Mouse (Mus musculus): ENCODE results near the gene Fam187a.
A peak's percentile ranks its signal among the peaks of the same experiment; 100 is the strongest.

Gene Fam187a

DNA sequence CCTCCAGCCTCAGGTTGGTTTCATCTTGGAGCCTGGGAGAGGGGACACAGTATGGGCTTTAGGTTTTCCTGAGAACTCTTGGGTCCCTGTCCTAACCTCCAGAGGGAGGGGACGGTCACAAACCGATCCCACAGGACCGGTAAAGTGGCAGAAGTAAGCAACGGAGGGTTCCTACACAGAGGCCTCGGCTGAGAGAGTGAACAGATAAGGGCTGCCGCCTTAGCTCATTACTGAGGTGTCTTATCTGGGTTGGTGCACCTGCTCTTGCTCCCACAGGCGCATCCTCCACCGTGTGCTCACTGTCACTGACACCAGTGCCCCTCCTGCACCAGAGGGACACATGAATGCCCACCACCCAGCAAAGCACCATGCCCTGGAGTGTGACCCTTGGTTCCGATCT lies 10.8 kb downstream of the Fam187a start:
- no peak for DNase-seq

DNA sequence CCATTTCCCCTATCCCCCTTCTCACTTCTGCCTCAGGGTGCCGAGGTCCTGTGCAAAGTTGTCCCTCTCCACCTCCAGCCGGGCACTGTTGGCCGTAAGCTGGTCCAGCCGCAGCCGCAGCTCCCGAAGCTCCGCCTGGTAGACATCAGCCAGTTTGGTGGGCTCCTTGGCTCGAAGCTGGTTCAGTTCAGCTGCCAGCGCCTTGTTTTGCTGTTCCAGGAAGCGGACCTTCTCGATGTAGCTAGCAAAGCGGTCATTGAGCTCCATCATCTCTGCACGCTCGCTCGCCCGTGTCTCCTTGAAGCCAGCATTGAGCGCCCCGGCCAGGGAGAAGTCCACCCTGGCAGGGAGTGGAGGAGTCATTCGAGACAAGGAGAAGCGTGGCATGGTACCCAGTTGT lies 11.7 kb downstream of the Fam187a start:
- DNase-seq: no peak

DNA sequence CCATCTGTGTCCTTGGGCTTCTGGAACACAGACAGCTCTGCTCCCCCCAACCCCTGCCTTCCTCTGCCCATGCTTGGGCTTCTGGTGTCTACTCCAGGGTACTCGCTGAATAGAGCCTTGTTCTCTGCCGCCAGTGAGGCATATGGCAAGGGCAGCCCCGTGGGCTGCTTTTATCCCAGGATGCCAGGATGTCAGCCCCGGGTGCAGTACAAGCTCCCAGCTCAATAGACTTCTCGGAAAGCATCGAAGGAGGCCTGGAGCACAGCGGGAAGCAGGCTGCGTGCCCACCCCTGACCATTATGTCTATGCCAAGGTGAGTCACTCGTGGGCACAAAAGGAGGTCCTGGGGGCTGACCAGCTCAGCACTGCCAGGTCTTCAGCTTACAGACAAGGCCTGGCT lies 13.4 kb downstream of the Fam187a start:
- DNase-seq: peak; percentile 31

DNA sequence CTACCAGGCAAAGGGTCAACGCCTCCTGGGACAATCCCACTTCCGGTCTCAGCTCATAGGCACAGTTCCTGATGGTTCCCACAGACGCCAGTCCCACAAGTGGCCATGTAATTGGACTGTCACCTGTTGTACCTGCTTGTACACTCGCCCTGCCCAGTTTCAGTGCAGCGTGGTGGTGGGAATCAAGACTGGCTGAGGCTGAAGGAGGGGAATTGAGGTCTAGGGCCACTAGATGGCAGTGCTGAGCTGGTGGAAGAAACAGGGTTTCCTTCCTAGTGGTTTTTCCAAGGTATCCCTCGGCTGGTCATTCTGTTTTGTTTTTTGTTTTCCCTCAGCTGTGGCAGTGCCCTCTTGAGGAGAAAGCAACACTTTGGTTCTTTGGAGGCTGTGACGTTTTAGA lies 15.8 kb downstream of the Fam187a start, which contains the start of gene Gfap:
Gene Gfap (minus strand): TSS at position 150 of the 400 bp plus-strand sequence.
- DNase-seq: peak; percentile 65

DNA sequence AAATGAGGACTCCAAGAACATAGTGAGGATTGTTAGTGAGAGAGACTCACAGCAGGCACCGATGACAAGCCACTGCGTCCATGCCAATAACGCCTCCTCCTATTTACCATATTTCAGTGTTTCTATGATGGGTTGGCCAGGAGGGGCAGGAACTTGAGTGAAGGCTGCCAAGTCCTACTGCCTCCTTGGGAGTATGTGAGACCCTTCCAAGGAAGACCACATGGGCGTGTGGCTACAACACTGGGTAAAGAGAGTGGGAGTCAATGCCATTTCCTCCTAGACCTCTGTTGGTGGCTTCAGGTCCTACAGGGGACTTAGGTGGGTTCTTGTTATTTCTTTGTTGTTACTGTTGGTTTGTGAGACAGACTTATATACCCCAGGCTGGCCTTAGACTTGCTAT lies 16.2 kb downstream of the Fam187a start:
- DNase-seq: no peak

DNA sequence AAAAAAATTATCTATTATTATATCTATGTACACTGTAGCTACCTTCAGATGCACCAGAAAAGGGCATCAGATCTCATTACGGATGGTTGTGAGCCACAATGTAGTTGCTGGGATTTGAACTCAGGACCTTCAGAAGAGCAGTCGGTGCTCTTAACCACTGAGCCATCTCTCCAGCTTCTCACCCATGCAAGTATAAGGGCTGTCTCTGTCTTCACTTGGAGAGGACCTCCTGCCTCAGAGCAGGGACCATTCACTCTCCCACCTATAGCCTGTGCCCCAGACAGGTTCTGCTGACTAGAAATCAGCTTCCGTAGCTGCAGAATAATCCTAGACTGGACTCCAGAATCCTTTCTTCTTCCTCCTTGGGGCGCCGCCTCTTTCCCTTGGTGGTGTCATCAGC lies 17.1 kb downstream of the Fam187a start:
- DNase-seq: no peak

DNA sequence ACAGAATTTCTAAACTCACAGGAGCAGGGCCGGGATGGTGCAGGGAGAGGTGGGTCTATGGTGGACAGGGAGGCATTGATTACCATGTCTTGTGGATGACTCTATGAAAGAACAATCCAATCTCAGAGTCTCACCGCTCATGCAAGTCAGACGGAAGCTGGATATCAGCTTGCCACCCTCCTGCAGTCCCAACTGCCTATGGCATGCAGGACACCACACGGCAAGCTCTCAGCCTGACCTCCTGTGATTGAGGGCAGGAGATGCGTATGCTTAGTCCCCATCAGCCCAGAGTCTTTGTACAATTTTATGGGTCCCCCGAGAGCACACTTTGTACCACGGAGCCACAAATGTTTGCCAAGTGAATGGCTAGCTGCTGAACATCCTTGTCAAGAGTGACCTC lies 18.7 kb downstream of the Fam187a start:
- no peak for DNase-seq

DNA sequence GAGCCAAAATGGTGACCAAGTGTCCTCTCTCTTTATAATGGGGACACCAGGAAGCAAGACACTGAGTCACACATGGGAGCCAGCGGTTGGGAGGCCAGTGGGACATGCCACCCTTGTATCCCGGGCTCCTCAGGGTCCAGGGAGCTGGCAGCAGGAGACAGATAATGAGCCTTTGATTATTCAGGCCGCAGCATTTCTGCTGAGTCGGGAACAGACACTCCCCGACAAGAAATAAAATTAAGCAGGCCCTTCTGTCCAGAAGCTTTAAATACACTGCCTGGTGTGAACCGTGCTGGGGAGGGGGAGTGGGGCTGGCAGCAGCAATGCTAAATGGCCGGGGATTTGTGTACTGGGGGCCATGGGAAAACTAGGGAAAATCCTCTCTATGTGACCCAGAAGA lies 26.4 kb downstream of the Fam187a start:
- DNase-seq: no peak

DNA sequence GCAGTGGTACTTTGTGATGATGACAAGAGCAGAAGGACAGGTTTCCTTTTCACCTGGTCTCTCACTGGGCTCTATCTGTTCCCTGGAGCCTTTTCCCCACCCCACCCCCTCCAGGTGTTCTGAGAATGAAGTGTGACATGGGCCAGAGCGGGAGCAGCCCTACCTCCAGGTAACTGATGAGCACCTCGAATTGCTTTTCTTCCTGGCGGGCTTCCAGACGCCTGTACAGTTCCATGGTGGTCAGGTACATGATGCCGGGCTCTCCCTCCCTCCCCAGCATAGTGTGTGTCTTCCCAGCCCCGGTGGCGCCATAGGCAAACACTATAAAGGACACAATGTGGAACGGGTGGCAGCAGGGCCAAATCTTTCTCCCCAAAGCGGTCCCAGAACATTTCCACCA lies 30.4 kb downstream of the Fam187a start:
- no peak for DNase-seq

DNA sequence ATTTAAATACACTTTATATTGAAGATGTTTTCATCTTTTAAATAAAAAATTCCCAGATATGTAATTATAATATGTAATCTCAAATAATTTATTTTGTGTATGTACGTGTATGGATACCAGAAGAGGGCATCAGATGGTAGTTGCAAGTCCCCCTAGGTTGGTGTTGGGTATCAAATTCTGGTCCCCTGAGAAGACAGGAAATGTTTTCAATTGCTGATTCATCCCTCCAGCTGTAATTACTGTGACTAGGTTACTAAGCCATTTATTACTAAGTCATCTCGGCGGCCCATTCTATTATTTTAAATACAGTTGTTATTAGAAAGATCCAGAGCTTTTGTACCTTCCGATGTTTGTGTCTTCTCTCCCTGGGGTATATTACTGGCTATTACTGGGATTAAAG lies 33.1 kb downstream of the Fam187a start:
- no peak for DNase-seq

DNA sequence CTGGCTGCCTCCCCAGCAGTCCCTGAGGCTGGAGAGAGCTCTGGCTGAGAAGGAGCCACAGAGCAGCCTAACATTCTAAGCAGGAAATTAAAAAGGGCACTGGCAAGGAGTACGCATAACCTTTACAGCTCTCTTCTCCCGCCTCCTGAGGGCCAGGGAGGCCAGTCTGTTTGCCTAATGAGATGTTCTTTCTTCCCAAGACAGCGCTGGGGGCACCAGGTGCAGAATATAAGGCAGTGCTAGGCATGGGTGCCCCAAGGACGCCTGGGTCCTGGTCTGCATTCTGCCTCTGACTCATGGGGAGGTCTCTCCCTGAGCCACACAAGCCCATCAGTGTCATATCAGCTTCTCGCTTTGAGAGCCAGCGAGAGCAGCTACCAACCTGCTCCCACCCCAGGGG lies 36.5 kb downstream of the Fam187a start:
- DNase-seq: no peak

DNA sequence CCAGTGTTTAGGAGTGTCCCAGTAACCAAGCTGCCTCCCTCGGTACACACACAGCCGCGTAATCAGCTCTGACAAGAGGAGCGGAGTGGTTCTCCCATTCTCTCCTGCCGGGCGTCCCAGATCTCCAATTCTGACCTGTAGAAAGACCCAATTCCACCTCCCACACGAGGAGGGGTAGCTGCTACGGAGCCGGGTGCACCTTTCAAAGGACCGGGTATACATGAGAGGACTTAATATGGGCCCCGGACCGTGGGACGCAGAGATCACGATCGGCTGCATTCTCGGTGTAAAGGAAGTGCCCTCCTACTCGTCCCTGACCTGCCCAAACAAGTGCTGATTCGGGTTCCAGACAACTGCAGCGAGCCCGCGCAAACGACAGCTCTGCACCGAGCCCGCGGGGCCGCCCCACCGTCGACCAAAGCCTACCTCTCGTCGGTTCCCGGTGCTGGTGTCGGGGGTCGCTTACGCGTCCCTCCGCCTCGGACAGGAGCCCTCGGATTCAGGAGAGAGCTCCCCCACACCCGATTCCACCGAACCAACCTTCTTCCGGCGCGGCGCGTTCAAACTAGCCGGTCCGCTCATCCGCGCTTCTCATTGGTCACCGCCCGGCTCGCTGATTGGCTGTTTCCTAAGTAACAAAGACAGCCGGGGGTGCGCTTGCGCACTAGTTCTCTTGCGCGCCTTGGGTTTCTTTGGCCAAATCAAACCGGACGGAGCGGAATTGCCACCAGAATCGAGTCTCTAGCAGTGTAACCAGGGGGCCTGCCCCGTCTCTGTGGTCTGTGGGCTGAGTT lies 39.8 kb downstream of the Fam187a start, which contains the start of gene Kif18b:
Gene Kif18b (minus strand): TSS at position 568 of the 794 bp plus-strand sequence.
- peak; percentile 95 for DNase-seq

DNA sequence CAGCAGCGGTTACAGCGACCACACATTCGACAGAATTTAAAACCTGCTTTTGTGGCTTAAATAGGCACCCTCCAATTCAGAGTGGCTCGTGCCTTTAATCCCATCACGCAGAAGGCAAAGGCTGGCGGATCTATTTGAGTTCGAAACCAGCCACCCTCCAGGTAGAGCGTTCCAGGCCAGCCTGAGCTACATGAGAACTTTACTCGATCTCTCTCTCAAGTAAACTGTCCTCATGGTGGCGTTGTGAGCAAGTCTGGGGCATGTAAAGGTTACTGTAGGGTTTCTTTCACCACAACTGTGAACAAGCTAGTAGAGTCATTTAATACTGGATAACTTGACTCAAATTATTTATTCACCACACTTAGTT lies 40.4 kb downstream of the Fam187a start:
- no peak for DNase-seq

DNA sequence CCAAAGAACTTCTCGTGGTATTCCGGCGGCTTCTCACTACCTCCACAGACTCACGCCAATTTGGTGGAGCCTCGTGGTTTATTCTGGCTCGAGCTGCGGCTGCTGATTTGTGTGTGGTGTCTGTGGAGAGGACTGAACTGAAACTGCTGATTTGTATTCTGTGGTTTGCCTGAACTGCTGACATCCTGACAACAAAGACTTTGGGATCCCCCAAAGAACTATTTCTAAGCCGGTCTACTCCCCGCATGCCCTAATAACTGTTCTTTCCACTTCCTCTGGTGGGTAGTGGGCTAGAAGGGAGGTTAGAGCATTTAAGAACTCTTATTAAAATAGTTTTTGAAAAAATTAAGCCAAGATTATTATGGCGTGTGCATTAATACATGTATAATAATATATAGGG lies 45.7 kb downstream of the Fam187a start:
- no peak for DNase-seq

DNA sequence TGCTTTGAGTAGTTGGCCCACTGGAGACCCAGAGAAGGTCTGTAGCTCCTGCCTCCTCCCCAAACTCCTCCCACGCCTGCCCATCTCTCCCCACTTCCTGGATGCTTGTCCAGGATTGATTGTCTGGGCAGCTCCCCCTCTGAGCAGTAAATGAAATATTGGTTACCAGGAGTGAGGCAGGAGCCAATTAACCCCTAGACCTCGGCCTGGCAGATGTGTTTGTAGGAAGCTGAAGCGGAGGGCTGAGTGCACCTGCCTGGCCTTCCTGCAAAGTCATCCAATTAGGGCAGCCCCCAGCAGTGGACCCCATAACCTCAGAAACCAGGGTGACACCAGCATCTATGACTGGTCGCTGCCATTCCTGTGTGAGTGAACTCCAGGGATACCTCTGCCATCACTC lies 51.3 kb downstream of the Fam187a start:
- no peak for DNase-seq
